Mouse (Mus musculus) cerebellum, adult 11 months (tissue): Measurements from ENCODE around the gene Coq6.
"Not testable (repeated sequence)": the region's sequence is repeated elsewhere in the genome, so short reads cannot be mapped to it uniquely, and the experiment has no call there.

Experiments used
- DNase-seq: peaks from one replicate; pipeline ENCODE4 v3.0.0; 2022

The Coq6 gene

GRCm38 (mm10) chr12:84361555-84362489, at the start of gene Coq6, which contains the start of gene Fam161b:
TSS of gene Coq6 (plus strand) at chr12:84361657.
TSS of gene Fam161b (minus strand) at chr12:84361833.
- peak; percentile 92 for DNase-seq

GRCm38 (mm10) chr12:84316006-84316405, 45.5 kb upstream of the Coq6 start:
- no peak for DNase-seq

- peak; percentile 84 for DNase-seq
Measured at GRCm38 (mm10) chr12:84316721-84317621, 44.5 kb upstream of the Coq6 start, which contains the start of gene Zfp410. TSS of gene Zfp410 (plus strand) at chr12:84316852.

- DNase-seq = no peak
Measured at GRCm38 (mm10) chr12:84327111-84327512, 34.3 kb upstream of the Coq6 start.

GRCm38 (mm10) chr12:84336963-84337625, 24.4 kb upstream of the Coq6 start:
- DNase-seq = no peak

GRCm38 (mm10) chr12:84347192-84347591, 14.3 kb upstream of the Coq6 start:
- no peak for DNase-seq

GRCm38 (mm10) chr12:84358699-84359098, 2.8 kb upstream of the Coq6 start:
- not testable (repeated sequence) for DNase-seq

GRCm38 (mm10) chr12:84362872-84363271, 1.4 kb downstream of the Coq6 start:
- no peak for DNase-seq

GRCm38 (mm10) chr12:84364291-84364690, 2.8 kb downstream of the Coq6 start:
- DNase-seq = no peak

- DNase-seq = no peak
Measured at GRCm38 (mm10) chr12:84365137-84365536, 3.7 kb downstream of the Coq6 start.

GRCm38 (mm10) chr12:84366971-84367370, 5.5 kb downstream of the Coq6 start:
- no peak for DNase-seq

- DNase-seq = no peak
Measured at GRCm38 (mm10) chr12:84371647-84372046, 10.2 kb downstream of the Coq6 start.

- DNase-seq = no peak
Measured at GRCm38 (mm10) chr12:84373831-84374481, 12.5 kb downstream of the Coq6 start.

GRCm38 (mm10) chr12:84382369-84382768, 20.9 kb downstream of the Coq6 start:
- no peak for DNase-seq

- no peak for DNase-seq
Measured at GRCm38 (mm10) chr12:84384644-84385081, 23.2 kb downstream of the Coq6 start.

- no peak for DNase-seq
Measured at GRCm38 (mm10) chr12:84385408-84385807, 24.0 kb downstream of the Coq6 start.

GRCm38 (mm10) chr12:84388097-84388496, 26.6 kb downstream of the Coq6 start:
- DNase-seq = no peak

- DNase-seq = no peak
Measured at GRCm38 (mm10) chr12:84388774-84389400, 27.4 kb downstream of the Coq6 start.

GRCm38 (mm10) chr12:84390336-84390735, 28.9 kb downstream of the Coq6 start:
- no peak for DNase-seq

- DNase-seq = no peak
Measured at GRCm38 (mm10) chr12:84392681-84393080, 31.2 kb downstream of the Coq6 start.

- DNase-seq = no peak
Measured at GRCm38 (mm10) chr12:84393847-84394246, 32.4 kb downstream of the Coq6 start.
